Mouse (Mus musculus) granulocyte monocyte progenitor cell, adult 5-6 weeks (primary cell): ENCODE results near the gene Als2cr12. TPM values are rescaled to one million over a fixed set of nuclear protein-coding genes. Genes with fewer than 3 reads are reported as not detected.
"Not testable (repeated sequence)": the region's sequence is repeated elsewhere in the genome, so short reads cannot be mapped to it uniquely, and the experiment has no call there.

Experiments
- ATAC-seq: replicated peaks from 2 replicates; pipeline ENCODE4 v1.8.0; 2016; ENCODE audit warnings: mild to moderate bottlenecking, moderate TSS enrichment, inconsistent platforms; ENCODE audit not compliant: poor library complexity, severe bottlenecking
- total RNA-seq, 2 experiments: library from RNA; stranded (forward) in 1 of 2; stranded (reverse) in 1 of 2; fragments of 200-712, 200-1000 nt in 1 of 2; fragments of >200 nt in 1 of 2; fragmentation: Nextera tagmentation in 1 of 2; gene quantifications; 2 replicates each; pipeline ENCODE4 v1.2.3; 2014 to 2017

Gene Als2cr12
- not detected in 2 replicates for total RNA-seq (2014; fragmentation: Nextera tagmentation)
- total RNA-seq (2017) = not detected in 2 replicates

GRCm38 (mm10) chr1:58695810-58696209 is at the start of gene Als2cr12:
Als2cr12 (minus strand) TSS chr1:58695989.
- not testable (repeated sequence) for ATAC-seq

DNA sequence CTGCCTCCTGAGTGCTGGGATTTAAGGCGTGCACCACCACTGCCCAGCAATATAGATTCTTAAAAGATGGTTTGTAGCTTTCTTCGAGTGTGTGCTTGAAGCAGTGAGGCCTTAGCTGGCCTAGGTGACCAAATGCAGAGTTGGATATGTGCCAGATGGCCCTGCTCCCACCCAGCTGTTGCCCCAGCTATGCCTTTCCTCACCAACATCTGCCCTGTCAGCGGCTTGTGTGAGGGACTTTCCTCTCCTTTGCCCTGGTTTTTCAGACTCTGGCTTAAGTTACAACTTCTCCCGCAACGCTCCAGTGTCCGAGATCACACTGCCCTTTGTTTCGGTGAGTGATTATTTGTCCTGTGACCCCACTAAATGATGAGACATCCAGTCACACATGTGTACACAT is 48.9 kb upstream of the Als2cr12 start:
- no peak for ATAC-seq

DNA sequence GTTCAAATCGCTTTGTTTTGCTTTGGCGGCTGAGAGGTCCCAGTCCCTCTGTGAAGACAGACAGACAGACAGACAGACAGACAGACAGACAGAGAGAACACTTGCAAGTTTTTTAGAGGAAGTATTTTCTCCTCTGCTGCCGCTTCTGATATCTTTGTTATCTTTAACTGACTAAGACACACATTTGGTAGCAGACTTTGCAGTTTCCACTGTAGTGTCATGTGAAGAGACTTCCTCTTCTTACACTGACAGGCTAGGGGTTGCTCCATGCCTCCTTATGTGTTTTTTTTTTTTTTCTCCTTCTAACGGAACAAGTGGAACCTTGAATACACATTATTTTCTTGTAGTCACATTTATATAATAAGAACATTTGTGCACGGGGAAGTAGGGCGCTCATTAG is 47.5 kb upstream of the Als2cr12 start:
- peak; percentile 86 for ATAC-seq

GRCm38 (mm10) chr1:58742571-58743021 is 46.8 kb upstream of the Als2cr12 start:
- ATAC-seq = peak; percentile 47

GRCm38 (mm10) chr1:58739529-58739928 is 43.7 kb upstream of the Als2cr12 start:
- ATAC-seq = no peak

- no peak for ATAC-seq
Observed at GRCm38 (mm10) chr1:58736968-58737367, 41.2 kb upstream of the Als2cr12 start.

GRCm38 (mm10) chr1:58735962-58736361 is 40.2 kb upstream of the Als2cr12 start:
- ATAC-seq = no peak

- no peak for ATAC-seq
Observed at GRCm38 (mm10) chr1:58734043-58734920, 38.5 kb upstream of the Als2cr12 start.

DNA sequence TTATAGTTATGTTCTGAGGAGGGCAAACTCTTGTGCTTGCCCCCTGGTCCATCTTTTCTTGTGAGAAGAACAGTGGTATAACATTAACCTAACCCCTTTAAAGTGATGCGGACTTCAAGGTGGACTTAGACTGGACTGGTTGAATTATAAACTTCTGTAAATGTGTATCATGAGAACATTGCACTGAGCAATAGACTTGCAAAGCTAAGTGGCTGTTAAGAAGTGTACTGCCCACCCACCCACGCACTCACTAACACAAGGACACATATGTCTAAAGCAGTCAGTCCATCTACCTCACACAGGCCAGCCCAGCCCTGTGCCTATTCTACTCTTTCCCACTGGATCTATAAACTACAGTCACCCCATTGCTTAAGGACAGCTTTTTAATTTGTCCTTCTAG is 37.8 kb upstream of the Als2cr12 start:
- ATAC-seq = no peak

DNA sequence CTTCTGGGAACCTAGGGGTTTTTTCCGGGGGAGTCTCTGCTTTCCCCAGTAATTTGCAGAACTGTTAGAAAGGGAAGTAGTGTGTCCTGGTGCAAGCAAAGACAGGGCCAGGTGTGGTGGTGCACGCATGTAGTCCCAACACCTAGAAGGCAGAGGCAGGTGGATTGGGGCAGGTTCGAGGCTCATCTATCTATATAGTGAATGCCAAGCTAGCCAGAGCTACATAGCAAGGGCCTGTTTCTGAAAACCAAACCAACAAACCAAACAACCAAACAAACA is 32.7 kb upstream of the Als2cr12 start:
- no peak for ATAC-seq

DNA sequence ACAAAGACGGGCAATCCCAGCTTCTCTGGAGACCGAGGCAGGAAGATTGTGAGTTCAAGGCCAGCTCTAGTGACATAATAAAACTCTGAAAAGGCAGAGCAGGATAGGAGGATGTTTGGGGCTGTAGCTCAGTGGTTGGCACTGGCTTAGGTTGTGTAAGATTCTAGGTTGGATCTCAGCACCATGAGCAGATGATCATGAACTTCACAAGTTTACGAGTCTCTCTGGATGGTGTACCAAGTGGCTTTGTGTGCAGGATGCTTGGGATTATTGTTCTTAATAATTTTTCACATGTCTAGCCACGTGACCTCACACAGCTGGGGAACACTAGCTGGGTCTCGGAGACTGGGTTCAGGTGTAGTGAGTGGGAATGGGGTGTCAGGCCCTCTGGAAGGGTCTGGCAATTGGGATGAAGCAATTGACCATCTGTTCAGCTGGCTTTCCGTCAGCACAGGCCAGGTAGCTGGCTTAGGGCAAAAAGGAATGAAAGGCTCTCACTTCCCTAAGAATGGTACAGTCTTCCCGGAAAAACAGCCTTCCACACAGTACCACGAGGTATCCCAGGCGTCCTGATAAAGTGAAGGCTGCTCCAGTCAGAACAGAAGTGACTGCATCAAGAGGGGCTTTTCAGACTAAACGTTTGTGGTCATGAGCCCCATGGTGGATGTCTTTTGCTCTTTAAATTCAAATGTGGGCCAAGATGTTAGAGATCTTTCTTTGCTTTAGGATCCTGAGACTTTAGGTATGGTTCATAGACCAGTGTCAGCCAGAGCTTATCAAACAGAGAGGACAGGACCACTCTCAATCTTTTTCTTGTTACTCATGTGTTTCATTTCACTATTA is 32.2 kb upstream of the Als2cr12 start:
- ATAC-seq = no peak

DNA sequence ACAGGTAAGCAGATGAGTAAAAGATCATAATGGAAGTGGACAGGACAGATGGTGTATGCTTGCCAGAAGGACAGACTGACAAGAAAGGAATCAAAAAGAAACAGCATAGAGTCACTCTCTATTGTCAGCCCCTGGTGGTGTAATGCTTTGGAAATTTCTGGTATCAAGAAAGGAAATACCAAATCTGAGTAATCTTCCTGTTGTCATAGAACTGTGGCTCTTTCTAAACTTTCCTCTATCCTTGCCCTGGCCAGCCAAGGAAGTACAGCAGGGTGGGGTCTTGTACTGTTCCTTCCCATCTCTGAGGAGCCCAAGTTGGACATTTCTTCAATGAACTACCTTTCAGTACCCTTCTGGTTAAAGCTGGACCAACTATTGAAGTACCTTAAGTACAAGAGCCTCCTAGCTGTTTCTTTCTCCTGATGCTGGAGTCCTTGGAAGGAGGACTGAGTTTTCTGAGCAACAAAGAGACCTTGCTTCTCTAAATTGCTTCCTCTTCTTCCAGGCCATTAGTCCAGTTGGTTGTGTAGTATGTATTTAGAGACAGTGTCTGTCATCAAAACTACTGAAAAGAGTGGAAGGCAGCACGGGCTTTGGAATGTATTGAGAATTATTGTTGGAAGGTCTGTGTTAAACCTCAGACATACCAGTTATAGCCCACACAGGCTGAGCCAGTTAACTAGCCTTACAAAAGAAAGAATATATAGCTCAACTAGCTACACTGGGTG is 31.4 kb upstream of the Als2cr12 start:
- peak; percentile 61 for ATAC-seq

GRCm38 (mm10) chr1:58725767-58726166 is 30.0 kb upstream of the Als2cr12 start:
- no peak for ATAC-seq

GRCm38 (mm10) chr1:58725095-58725494 is 29.3 kb upstream of the Als2cr12 start:
- ATAC-seq = no peak

DNA sequence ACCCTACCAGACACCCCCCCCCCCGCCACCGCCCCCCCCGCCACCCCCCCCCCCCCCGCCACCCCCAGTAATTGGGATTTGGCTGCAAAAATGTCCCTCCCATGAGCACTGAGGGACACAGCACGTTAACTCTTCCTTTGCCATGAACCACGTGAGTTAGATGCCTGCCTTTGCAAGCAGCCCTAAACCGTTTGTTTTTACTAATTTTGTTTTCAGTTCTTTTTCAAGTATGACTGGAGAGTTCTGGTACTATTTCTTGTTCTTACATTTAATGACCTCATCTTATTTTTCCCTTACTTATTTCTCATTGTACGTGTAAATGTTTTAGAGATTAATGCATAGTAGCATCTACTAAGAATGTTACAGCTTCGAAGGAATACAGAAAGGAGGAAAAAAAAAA is 28.7 kb upstream of the Als2cr12 start:
- ATAC-seq = no peak

DNA sequence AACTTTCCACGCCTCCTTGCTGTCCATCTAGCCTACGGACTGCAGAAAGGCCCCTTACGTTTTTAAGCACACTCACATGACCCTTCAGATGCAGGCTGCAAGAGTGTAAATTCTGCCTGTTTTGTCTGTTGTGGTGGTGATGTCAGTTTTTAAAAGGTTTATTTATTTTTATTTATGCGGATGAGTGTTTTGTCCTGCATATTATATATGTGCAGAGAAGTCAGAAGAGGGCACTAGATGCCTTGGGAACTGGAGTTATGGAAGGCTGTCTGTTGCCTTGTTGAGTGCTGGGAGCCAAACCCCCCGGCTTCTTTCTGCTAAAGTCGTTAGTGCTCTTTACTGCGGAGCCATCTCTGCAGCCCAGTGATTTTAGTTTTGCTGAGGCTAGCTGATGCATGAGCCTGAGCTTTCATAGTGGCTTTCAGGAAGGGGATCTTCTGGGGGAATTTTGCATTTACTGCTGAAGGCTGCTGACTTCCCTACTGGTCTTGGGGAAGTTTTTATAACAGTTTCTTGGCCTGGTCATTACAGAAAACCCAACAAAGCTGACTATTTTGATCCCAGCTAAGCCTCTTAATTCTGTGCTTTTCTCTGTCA is 28.1 kb upstream of the Als2cr12 start:
- ATAC-seq = no peak

GRCm38 (mm10) chr1:58723062-58723808 is 27.4 kb upstream of the Als2cr12 start:
- no peak for ATAC-seq

GRCm38 (mm10) chr1:58722115-58722938 is 26.5 kb upstream of the Als2cr12 start:
- no peak for ATAC-seq

DNA sequence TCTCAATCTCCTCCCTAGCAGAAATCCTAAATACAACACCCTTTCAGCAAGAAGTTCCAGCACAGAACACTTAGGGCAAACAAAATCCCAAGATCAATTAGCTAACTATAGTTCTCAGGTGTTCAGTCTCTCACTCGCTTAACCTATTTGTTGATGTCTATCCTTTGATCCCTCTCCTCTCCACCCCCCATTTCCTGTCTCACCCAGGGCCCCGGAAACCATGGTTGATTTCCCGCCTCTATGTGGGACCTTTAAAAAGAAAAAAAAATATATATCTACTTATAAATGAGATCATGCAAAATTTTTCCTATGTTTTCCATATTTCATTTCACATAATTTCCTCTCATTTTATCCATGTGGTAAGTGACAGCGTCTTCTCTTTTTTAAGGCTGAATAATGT is 25.2 kb upstream of the Als2cr12 start:
- ATAC-seq = no peak
